Mouse (Mus musculus): ENCODE results near the gene Hist4h4.

GRCm38 (mm10) chr6:136827116-136827515, 22.9 kb upstream of the Hist4h4 start:
- TF ChIP-seq CTCF (IDR thresholded peaks at IDR 0.05; ENCODE audit: borderline replicate concordance, insufficient read depth, low read depth, low read length) (no peak), POLR2A (IDR thresholded peaks at IDR 0.05; ENCODE audit: borderline replicate concordance, insufficient read depth, low read length) (no peak)

All from cerebellum, adult 2 months (tissue).